Mouse (Mus musculus) hindbrain, embryonic 16.5 days (tissue): Measurements from ENCODE around the gene Eps8l3. TPM values are rescaled to one million over a fixed set of nuclear protein-coding genes. Genes with fewer than 3 reads are reported as not detected.

ENCODE experiments used
- ATAC-seq: fragments of 200-750 bp; cut with Nextera tagmentation; 2 replicates; pipeline ENCODE4 v1.8.0; 2017; ENCODE audit warnings: moderate TSS enrichment, moderate library complexity
- H3K27ac ChIP-seq: fragments of 300-500 bp; sonication (generic); 2 replicates; pipeline ENCODE4 v1.5.1; 2014; ENCODE audit warnings: low read depth, mild to moderate bottlenecking, control low read depth, low read length, moderate library complexity
- H3K27me3 ChIP-seq: fragments of 300-500 bp; sonication (generic); replicated peaks from 2 replicates; pipeline ENCODE4 v1.6.1; 2014; ENCODE audit warnings: low read length; ENCODE audit not compliant: control insufficient read depth, insufficient read depth
- H3K36me3 ChIP-seq: fragments of 300-500 bp; sonication (generic); 2 replicates; pipeline ENCODE4 v1.6.1; 2014; ENCODE audit warnings: mild to moderate bottlenecking, low read length, moderate library complexity, mixed read lengths; ENCODE audit not compliant: control insufficient read depth, insufficient read depth
- H3K4me1 ChIP-seq: fragments of 300-500 bp; sonication (generic); 2 replicates; pipeline ENCODE4 v1.6.1; 2014; ENCODE audit warnings: low read depth, low read length; ENCODE audit not compliant: control insufficient read depth, insufficient read depth
- H3K4me2 ChIP-seq: fragments of 300-500 bp; sonication (generic); 2 replicates; pipeline ENCODE4 v1.6.1; 2014; ENCODE audit warnings: mild to moderate bottlenecking, low read length, control low read depth, moderate library complexity
- H3K4me3 ChIP-seq: fragments of 300-500 bp; sonication (generic); 2 replicates; pipeline ENCODE4 v1.5.1; 2014; ENCODE audit warnings: mild to moderate bottlenecking, low read length, control low read depth, moderate library complexity
- H3K9ac ChIP-seq: fragments of 300-500 bp; sonication (generic); 2 replicates; pipeline ENCODE4 v1.6.1; 2014; ENCODE audit warnings: low read depth, mild to moderate bottlenecking, control low read depth, low read length, moderate library complexity
- H3K9me3 ChIP-seq: fragments of 300-500 bp; sonication (generic); 2 replicates; pipeline ENCODE4 v1.6.1; 2014; ENCODE audit warnings: mild to moderate bottlenecking, low read length, moderate library complexity; ENCODE audit not compliant: control insufficient read depth
- WGBS: fragments of 180-500 bp; shearing (Covaris S2); extraction: QIAGEN DNeasy Blood & Tissue Kit; methylation state at CpG from one replicate; pipeline ENCODE4 v1.1.7; 2014; 5-methylcytosine and 5-hydroxymethylcytosine counted together
- polyA plus RNA-seq: library from polyadenylated mRNA; unstranded; fragments of >200 nt; fragmentation: Nextera tagmentation; extraction: Ambion mirVana; gene quantifications from 2 replicates; pipeline ENCODE4 v1.2.1, GENCODE M21; 2015

Eps8l3 gene
- polyA plus RNA-seq, 1 experiment from 2014 or later = not detected

DNA sequence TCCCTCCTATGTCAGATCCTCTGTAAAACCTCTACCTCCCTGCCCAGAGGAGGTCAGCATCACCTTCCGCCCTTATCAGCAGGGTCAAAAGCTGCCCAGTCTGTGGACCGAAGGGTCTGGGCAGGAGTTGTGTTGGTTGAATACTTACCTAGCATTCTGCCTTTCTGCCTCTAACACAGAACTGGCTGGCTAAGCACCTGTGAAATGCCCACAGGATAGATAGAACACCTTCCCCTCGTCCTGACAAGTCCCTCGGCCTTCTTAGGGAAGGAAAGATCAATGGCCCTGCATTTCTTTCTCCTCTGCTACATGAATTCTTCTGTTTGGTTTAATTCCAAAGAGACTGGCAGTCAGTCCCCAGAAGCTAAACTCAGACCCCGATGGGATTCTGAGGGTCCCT is 13.6 kb upstream of the Eps8l3 start:
- no peak overlapping the region for H3K4me2 ChIP-seq
- H3K9me3 ChIP-seq = no peaks in the 10 kb centered on the region
- no peak overlapping the region for H3K9ac ChIP-seq
- 76% methylated on average over 5 of the region's 5 CpGs for WGBS
- H3K27ac ChIP-seq = no peak overlapping the region
- peaks cover 4% of the 10 kb centered on the region; the same call in 1 of the 2 replicates for H3K4me1 ChIP-seq
- 0 out of 2 replicates have a peak, but pooled peaks have one; percentile 5 for ATAC-seq
- H3K4me3 ChIP-seq = no peak overlapping the region
- no peaks in the 10 kb centered on the region for H3K36me3 ChIP-seq
- H3K27me3 ChIP-seq = no peaks in the 10 kb centered on the region

GRCm38 (mm10) chr3:107863898-107864603 is 13.0 kb upstream of the Eps8l3 start:
- H3K4me3 ChIP-seq = no peak overlapping the region
- H3K9me3 ChIP-seq = no peaks in the 10 kb centered on the region
- WGBS = 13% methylated on average over 2 of the region's 2 CpGs
- ATAC-seq = peak; percentile 88
- no peak overlapping the region for H3K27ac ChIP-seq
- H3K4me1 ChIP-seq = peaks cover 6% of the 10 kb centered on the region; the same call in 1 of the 2 replicates
- no peaks in the 10 kb centered on the region for H3K27me3 ChIP-seq
- no peak overlapping the region for H3K9ac ChIP-seq
- no peak overlapping the region for H3K4me2 ChIP-seq
- H3K36me3 ChIP-seq = no peaks in the 10 kb centered on the region

DNA sequence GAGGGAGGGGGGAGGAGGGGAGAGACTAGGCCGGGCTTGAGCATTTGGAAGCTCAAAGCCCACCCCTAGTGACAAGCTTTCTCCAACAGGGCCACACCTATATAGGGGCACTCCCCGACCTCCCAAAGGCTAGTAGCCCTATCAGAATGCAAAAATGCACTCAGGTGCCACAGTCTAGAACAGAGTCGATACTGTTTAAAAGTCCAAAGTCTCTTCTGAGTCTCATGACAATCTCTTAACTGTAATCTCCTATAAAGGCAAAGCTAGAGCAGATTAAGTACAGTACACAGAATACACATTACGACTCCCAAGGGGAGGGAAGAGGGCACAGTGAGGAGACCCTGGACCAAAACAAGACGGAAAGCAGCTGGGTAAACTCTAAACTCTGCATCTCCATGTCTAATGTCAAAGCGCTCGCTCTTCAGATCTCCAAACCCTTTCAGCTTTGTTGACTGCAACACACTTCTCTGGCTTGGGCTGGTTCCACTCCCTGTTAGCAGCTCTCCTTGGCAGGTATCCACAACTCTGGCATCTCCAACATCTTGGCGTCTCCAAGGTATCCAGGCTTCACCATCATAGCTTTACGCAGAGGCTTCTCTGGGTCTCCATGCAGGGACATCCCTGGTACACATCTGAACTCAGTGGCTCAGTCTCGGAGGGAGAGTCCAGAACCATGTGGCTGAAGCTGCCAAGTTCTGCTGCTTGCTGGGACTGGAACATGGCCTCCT is 11.5 kb upstream of the Eps8l3 start:
- Histone ChIP-seq H3K4me2 (no peak overlapping the region), H3K27me3 (no peaks in the 10 kb centered on the region), H3K9me3 (no peaks in the 10 kb centered on the region), H3K4me3 (no peak overlapping the region), H3K36me3 (no peaks in the 10 kb centered on the region), H3K27ac (no peak overlapping the region), H3K4me1 (peaks cover 8% of the 10 kb centered on the region; the same call in 1 of the 2 replicates), H3K9ac (no peak overlapping the region)
- WGBS = 69% methylated on average over 10 of the region's 10 CpGs
- ATAC-seq = no peak

DNA sequence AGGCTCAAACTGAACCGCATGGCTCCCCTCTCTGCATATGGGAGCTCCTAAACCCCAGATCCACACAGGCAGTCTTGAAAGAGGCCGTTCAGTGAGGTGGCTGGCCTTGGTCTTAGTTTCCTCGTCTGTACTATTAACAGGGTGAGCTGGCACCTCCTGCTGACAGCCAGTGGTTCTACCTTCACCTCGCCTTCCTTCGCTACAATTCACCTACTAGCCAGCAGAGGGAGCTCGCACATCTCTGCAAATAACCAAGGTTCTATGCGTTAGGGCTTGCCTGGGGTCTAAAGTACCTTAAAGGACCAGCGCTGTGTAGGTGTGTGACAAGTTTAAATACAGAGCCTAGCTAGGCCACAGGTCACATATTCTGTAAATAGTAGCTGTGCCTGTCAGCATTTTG is 9.9 kb upstream of the Eps8l3 start:
- H3K4me2 ChIP-seq = no peak overlapping the region
- no peaks in the 10 kb centered on the region for H3K36me3 ChIP-seq
- peak; percentile 53 for ATAC-seq
- H3K9ac ChIP-seq = no peak overlapping the region
- no peaks in the 10 kb centered on the region for H3K9me3 ChIP-seq
- H3K27me3 ChIP-seq = no peaks in the 10 kb centered on the region
- H3K4me3 ChIP-seq = no peak overlapping the region
- H3K27ac ChIP-seq = no peak overlapping the region
- H3K4me1 ChIP-seq = peaks cover 8% of the 10 kb centered on the region; the same call in 1 of the 2 replicates
- 5% methylated on average over 8 of the region's 8 CpGs for WGBS

DNA sequence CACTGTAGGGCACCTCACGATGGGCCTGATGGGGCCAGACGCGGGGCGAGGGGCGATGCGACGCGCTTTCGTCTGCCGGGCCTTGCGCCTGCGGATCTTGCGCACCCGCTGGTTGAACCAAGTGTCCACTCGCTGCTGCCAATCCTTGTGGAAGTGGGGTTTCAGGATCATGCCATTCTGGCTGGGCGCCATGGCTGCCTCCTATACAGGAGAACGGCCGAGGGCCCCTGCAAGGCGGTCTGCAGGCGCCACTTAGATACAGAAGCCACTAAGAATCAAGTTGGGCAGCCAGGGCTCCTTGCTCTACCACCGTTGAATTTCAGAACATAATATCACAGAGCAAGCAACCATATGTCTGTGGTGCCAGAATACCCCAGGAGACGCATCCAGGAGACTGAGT is 8.6 kb upstream of the Eps8l3 start:
- Histone ChIP-seq H3K9me3 (no peaks in the 10 kb centered on the region), H3K4me3 (no peak overlapping the region), H3K36me3 (no peaks in the 10 kb centered on the region), H3K27ac (no peak overlapping the region), H3K4me2 (no peak overlapping the region), H3K27me3 (no peaks in the 10 kb centered on the region), H3K9ac (no peak overlapping the region), H3K4me1 (peaks cover 7% of the 10 kb centered on the region; the same call in 1 of the 2 replicates)
- WGBS = 88% methylated on average over 22 of the region's 22 CpGs
- ATAC-seq = no peak

DNA sequence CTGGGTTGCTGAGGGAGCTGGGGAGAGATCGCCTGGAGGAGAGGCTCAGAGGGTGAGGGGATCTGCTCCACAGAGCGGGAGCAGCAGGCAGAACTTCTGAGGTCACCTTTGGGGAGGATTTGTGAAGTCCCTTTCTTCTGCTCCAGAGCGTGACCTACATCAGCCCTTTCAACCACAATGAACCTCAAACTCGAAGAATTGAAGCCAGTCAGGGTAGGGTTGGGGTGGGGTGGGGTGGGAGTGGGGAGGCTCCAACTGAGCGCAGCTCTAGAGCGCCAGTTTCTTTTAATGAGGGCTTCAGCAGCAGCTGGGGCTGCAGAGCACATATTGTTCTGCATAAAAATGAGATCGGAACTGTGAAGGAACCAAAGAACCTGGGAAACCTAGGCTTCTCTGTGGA is 7.9 kb upstream of the Eps8l3 start:
- Histone ChIP-seq H3K4me1 (peaks cover 4% of the 10 kb centered on the region; the same call in 1 of the 2 replicates), H3K27ac (no peak overlapping the region), H3K36me3 (no peaks in the 10 kb centered on the region), H3K9ac (no peak overlapping the region), H3K27me3 (no peaks in the 10 kb centered on the region), H3K4me3 (no peak overlapping the region), H3K9me3 (no peaks in the 10 kb centered on the region), H3K4me2 (no peak overlapping the region)
- 9% methylated on average over 7 of the region's 7 CpGs for WGBS
- ATAC-seq = no peak

GRCm38 (mm10) chr3:107869925-107870324 is 7.1 kb upstream of the Eps8l3 start:
- H3K27ac ChIP-seq = no peak overlapping the region
- H3K9ac ChIP-seq = no peak overlapping the region
- H3K27me3 ChIP-seq = no peaks in the 10 kb centered on the region
- H3K9me3 ChIP-seq = no peaks in the 10 kb centered on the region
- no peaks in the 10 kb centered on the region for H3K36me3 ChIP-seq
- H3K4me1 ChIP-seq = peaks cover 4% of the 10 kb centered on the region; the same call in 1 of the 2 replicates
- no peak for ATAC-seq
- H3K4me3 ChIP-seq = no peak overlapping the region
- WGBS = 73% methylated on average over 4 of the region's 4 CpGs
- no peak overlapping the region for H3K4me2 ChIP-seq

DNA sequence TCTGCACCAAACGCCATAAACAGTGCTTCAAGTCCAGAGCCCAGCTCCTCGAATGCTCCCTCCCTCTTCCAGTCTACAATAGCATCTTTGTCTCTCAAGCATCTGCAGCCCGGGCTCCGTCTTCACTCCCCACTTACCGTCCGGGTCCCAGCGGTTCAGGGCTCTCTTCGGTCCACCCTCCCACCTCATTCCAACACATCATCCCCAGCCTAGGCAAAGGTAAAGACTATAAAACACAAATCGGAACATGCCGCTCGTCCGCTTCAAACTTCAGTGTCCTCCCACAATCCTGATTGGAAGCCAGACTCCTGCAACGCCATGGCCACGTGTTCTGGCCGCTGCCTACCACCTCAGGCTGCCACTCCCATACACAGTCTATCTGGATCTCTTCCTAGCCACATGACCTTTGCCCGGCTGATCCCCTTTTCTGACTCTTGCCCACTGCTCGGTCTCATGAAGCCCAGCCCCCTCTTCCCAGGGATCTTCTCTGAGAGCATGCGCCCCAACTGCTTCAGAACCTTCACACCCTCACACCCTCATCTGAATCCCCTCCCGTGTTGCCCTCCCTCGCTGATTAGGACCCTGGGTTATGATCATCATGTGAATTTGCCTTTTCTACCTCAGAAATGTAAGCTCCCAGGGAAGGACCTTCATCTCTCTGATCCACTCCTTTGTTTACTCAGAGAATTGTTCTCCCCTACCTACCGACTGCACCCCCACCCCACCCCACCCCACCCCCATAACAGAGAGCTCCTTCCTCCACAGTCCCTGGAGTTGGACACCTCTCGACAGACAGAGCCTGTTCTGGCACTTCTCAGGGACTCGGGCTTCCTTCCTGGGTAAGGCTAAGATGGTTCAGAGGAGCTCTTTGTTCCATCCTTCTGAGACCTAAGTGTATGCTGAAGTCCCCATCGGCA is 3.4 kb upstream of the Eps8l3 start:
- no peaks in the 10 kb centered on the region for H3K27me3 ChIP-seq
- H3K36me3 ChIP-seq = no peaks in the 10 kb centered on the region
- no peaks in the 10 kb centered on the region for H3K9me3 ChIP-seq
- no peak for ATAC-seq
- H3K4me2 ChIP-seq = no peak overlapping the region
- no peak overlapping the region for H3K9ac ChIP-seq
- H3K4me1 ChIP-seq = peaks cover 4% of the 10 kb centered on the region; the same call in 1 of the 2 replicates
- no peak overlapping the region for H3K4me3 ChIP-seq
- 75% methylated on average over 24 of the region's 24 CpGs for WGBS
- H3K27ac ChIP-seq = no peak overlapping the region
